Mouse (Mus musculus) frontal cortex, postnatal 36 days (tissue): ENCODE data around the gene Cldn34b3.
"Not testable (repeated sequence)": the region's sequence is repeated elsewhere in the genome, so short reads cannot be mapped to it uniquely, and the experiment has no call there.

Experiments
- DNase-seq, 2 experiments: peaks; one replicate each; pipeline ENCODE4 v3.0.0; 2022; ENCODE audit warnings: low spot score in 2 of 2

The Cldn34b3 gene

DNA sequence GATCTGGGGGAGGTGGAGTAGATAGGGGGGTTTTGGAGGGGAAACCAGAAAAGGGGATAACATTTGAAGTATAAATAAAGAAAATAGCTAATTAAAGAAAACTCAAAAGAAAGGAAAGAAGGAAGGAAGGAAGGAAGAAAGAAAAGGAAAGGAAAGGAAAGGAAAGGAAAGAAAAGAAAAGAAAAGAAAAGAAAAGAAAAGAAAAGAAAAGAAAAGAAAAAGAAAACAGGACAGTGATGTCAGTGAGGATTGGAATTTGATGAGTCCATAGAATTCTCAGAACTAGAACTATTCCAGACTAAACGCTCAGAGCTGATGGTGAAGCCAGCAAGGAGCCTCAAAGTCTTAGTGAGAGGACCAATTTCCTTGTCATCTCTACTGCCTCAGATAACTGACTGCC lies at the start of gene Cldn34b3:
Gene Cldn34b3, plus strand, starts transcription at position 301 of the 400 bp plus-strand sequence.
- DNase-seq = not testable (repeated sequence)
